Mouse (Mus musculus): ENCODE measurements at regions not wholly inside any gene's neighbourhood (a gene's known extent, or its start where the extent isn't known, plus 50 kb on each side); places are given as distances from the start of the nearest gene placed in this dataset.

GRCm38 (mm10) chr8:54451323-54452021, 77.9 kb upstream of the Asb5 start:
- no peak for DNase-seq (ENCODE audit: low spot score)

- peak; percentile 10 for DNase-seq (ENCODE audit: low spot score)
These were observed 64.4 kb upstream of the Asb5 start for GRCm38 (mm10) chr8:54464977-54465376.

GRCm38 (mm10) chr8:54465458-54466102, 63.8 kb upstream of the Asb5 start:
- no peak for DNase-seq (ENCODE audit: low spot score)

Measured in MN1 (cell line).